Mouse (Mus musculus) cerebellum, postnatal 4 days (tissue): ENCODE data around the gene Cadm3.

Source experiments
- DNase-seq, 2 experiments: peaks; one replicate each; pipeline ENCODE4 v3.0.0; 2022; ENCODE audit warnings: low spot score in 2 of 2, mixed read lengths in 1 of 2

Gene Cadm3

DNA sequence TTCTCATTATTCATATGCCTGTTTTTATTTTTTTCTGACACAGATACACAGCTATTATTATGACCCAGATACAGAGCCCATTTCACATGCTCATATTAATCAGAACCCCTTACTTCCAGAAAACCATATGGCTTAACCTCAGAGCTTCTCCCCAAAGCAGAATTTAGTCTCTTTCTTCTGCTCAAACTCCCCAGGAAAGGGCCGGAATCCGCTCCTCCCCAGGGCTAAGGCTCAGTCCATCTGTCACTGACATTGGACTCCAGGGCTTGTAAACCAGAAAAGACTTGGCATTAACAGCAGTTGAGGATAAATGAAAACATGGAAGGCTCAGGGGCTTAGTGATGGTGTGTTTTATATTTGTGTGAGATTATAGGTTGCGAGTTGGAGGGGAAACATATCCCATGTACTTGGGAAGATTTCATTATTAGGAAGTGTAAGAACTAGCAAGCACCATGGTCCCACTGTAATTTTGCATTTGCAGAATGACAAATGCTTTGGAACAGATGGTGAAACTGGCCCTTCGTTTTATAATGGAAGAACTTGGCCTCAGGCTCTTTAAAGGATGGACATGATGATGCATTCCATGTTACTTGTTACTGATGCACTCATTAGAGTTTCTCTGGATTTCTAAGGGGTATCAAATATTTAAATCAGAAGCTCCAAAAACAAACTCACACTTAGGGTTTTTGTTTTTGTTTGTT, 7.8 kb downstream of the Cadm3 start:
- DNase-seq, result peak in 1 of 2 experiments; percentile 45

DNA sequence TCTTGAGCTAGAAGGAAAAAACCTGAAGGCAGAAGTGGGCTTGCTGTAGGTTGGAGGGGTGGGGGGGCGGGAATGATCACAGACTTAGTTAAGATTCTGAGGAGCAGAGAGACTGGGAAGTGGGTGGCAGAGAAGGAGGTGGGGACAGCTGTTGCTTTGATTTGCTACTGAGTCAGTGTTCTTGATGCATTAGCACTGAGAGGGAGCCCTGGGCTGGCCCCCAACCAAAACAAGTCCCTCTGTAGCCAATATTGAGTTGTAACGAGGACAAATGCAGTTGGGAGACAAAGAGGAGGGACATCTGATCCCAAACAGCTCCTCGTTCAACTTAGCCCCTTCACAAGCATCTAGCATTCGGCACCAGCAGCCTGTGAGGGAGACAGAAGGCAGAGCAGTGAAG, 9.7 kb downstream of the Cadm3 start:
- no peak for DNase-seq

DNA sequence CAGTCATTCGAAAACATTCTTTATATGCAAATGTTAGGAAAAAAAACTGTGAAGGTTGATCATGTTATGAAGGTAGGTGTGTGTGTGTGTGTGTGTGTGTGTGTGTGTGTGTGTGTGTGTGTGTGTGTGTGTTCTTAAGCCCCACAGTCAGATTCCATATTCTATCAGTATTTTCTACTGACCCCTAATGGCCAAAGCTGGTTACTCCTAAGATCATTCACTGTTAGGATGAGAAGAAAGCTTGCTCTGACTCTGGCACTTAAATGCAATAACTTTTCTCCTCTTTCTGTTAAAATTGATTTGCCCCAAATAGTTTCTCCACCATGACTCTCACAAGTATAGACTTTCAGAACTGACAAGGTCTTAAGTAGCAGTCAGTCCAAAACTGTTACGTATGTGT, 10.8 kb downstream of the Cadm3 start:
- no peak for DNase-seq

DNA sequence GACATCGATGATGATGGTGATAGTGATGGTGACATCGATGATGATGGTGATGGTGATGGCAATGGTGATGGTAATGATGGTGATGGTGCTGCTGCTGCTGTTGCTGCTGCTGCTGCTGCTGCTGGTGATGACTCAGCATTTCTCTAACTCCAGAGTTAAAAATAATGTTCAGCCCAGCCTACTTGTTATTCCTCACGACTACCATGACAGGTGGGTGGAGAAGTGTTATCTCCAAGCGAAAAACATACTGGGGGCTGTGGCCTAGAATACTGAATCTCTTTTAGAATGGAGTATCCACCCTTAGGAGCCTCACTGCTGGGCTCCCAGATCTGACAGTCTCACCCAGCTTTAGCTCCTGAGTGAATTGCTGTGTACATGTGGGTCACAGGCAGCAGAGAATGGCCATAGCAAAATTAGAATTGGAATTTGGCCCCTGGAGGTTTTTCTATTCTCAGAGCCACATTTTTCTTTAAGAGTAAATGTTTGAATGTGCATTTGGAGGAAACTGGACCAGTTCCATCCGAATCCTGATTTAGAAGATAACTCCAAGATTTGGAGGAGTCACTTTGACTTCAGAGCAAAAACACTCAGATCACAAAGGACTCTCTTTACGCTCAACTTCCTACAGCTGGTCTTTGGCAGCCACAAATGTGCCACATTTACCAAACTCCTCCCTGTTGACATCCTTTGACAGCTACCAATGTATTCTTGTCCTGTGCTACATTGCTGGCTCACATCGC, 12.2 kb downstream of the Cadm3 start:
- DNase-seq, result no peak

DNA sequence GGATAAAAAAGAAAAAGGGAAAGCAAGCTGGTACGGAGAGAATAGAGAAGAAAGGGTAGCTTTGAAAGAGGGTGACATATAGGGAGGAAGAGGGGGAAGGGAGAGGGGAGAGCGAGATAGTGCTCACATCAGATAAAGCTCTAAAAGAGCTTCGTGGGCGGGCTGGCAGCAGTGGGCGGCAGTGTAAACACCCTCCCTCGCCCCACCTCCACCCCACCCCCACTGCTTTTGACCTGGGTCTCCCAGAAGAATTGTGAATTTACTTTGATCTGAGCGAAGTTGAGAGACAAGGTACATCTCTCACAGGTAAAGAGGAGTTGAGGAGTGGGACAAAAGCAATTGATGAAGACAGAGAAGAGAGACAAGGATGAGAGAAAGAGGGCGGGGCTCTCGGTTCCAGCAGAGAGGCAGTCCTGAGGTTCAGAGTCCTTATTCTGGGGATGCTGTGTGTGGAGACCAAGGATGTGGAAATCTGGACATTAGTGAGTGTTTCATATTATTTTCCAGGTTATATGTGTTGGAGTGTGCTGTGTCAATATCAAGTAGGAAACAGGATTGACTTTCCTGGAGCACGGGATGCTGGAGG, 17.0 kb downstream of the Cadm3 start, which contains the start of gene Aim2:
Gene Aim2 (plus strand): TSS at position 508 of the 586 bp plus-strand sequence.
- DNase-seq, result no peak

DNA sequence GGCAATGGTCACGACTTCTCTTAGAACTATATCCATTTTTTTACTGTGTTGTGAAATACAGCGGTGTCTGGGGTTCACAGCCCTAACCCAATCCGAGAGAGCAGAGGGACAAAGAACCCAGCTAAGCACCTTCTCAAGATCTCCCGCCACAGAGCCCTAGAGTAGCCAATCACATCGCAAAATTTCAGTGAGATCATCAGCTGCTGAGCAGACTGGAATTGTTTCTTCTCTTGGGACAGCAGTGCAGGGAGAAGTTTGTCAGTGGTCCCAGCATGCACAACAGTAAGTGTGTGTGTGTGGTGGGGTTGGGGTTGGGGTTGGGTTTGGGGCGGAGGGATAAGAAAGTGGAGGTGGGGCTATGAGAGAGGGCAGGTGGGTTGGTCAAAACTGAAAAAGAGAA, 17.5 kb downstream of the Cadm3 start:
- peak in 1 of 2 experiments; percentile 52 for DNase-seq

DNA sequence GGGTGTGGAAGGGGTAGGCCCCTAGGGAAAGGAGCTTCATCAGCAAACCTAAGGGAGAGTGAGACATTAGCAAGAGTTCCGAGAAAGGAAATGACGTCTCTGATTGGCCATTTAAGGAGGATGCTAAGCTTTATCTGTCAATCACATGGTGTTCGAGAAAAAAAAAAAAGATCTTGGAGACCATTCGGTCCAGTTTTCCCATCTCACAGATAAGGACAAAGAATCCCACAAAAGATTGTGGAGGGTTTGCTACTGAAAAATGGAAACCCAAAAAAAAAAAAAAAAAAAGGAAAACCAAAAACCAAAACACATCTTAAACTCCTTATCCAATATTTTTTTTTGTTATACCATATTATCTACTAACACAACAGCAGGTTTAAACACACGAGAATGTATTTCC, 18.3 kb downstream of the Cadm3 start:
- DNase-seq, result no peak

DNA sequence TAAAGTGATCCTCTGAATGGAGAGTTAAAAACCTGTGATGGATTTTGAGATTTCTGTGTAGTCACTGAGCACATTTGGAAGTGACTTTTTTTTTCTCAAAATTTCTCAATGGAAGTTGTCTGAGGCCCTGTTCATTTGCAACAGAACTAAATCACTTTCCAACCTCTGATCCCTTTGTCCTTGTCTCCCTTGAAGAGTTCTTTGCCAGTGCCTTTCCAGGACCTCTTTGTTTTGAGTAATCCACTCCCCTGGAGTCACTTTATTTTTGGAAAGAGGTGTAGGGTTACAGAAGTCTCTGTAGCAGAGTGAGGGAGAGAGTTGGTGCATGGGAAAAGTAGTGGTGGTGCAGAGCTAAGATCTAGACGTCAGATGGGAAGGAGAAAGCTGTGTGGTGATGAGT, 19.0 kb downstream of the Cadm3 start:
- no peak for DNase-seq

DNA sequence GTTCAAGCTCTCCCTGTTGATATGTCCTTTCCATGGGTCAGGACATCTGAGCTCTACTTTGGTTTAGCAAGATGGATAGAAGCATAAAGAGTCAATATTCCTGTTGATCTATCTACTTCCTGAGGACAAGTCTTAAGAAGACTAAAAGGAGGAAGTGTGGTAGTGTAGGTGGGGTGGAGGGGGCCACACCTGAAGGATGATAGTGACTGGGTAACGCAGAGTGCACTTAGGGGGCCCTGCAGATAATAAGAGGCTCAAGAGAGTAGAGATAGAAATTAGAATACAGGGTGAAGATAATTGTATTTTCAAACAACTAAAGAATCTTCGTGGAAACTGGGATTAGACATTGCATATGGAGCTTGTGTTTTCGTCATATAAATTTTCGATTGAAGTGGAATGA, 22.4 kb downstream of the Cadm3 start:
- no peak for DNase-seq

DNA sequence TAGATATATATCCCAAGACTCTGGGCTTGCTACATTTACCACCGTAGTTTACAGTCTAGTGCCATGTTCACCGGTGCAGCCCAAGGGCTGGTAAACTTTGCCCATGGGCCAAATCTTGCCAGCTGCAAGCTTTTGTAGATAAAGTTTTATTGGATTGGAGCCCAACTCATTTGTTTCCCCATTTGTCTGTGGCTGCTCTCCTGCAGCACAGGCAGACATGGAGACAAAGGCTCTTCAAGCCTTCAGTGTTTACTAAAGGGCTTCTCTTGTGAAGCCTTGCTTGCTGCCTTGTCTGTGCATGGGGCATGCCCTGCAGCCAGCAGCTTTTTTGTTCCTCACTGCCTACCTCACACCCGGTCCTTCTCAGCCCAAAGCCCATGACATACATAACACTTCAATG, 23.6 kb downstream of the Cadm3 start:
- DNase-seq, result no peak

DNA sequence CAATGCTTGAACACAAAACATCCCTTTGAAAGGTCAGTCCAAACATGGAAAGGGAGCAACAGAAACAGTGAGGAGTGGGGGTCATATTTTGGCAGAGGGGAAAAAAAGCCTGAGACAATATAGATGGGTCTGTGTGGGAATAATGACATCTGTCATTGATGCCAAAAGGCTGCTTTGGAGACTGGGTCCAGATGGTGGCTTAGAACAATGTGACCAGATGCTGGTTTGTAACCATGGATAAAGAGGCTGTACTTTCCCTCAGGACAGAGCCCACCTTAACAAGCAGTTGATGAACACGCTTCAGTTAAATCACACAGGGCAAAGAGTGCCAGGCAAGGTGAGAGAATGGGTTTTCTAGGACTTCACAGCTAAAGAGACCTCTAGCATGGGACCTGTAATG, 25.1 kb downstream of the Cadm3 start:
- no peak for DNase-seq

DNA sequence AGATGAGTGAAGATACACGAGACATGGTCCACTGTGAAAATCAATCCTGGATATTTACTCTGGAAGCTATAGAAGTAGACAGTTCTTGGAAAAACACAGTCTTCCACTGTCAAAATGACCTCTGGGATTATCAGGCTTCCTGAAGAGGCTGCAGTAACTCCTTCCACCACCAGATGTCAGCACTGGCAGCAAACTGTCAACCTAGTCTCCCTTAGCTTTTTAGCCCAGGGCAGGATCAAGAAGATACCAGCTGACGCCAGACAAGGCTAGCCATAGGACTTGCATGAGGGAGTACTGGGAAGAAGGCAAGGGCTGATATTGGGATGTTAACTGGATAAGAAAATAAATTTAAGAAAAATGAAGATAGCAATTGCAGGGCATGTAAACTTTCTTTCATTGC, 28.0 kb downstream of the Cadm3 start:
- peak in 1 of 2 experiments; percentile 79 for DNase-seq

DNA sequence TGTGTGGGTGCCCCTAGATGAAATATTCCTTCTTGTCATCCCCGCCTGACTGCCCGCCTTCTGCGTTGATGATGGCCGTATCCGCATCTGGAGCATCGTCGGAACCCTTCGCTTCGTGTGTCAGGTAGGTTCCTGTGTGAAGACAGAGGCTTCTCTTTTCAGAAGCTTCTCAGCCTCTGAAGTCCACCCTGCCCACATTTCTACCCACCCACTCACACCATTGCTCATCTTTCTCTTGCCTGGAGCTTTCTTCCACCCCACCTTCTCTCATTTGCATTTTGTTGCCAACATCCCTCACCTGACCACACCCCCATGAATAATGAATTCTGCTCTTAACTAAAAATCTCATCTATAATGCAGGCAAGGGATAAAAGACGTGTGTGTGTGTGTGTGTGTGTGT, 30.5 kb downstream of the Cadm3 start:
- DNase-seq, result no peak

DNA sequence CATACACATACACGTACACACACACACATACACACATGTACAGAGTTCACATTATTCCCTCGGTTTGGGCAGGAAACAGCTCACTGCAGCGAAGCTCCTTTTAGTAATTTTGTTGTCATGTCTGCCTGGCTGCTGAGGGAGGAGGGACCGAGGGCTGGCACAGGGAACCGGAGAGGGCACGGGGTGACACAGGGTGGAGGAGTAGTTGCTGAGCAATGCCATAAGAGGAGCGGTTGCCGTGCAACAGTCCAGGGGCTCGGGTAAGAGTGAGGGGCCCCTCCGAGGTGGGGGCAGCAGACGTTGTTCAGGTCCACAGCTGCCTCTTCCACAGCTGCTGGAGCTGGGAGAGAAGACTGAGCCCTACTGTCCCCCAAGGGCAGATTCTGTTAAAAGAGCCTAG, 31.6 kb downstream of the Cadm3 start:
- no peak for DNase-seq

DNA sequence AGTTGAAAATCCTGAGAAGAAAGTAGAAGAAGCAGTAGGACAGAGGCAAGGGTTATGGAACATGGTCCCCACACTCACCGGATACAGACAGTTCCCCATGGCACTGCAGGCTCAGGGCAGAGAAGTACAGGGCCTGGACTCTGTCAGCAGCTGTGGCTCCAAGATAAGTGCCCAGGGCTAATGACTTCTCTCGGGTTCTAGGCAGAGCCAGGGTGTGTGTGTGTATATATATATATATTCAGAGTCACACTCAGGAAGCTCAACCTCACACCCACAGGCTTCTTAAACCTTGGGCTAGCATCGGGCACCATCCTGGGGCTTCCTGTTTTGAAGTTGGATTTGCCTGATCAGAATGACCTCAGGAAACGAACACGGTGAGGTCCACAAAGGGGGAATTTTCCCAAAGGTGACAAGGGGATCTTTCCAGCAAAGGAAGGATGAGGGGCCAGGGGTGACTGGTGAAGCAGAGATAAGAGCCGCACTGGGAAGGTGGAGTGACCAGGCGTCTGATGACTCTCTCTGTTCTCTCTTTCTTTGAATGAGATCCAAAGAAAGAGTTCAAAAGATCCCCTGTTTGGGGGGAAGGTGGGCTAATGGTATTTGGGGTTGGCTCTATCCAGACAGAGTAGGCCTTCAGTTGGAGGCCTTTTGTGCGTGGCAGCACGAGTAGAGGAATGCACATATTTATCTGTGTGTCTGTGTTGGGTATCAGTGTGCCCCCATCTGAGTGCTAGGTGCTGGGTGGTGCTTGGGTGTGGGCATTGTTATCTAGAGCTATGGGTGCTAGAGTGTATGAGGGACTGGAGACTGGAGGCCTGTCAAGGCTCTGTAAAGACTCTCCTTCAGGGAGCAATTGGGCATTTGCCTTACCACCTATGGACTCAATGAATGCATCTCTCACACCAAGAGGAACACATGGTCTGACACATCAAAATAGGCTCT, 33.9 kb downstream of the Cadm3 start, which contains the start of gene Ackr1:
Gene Ackr1 (minus strand): TSS at position 439 of the 942 bp plus-strand sequence.
- no peak for DNase-seq

DNA sequence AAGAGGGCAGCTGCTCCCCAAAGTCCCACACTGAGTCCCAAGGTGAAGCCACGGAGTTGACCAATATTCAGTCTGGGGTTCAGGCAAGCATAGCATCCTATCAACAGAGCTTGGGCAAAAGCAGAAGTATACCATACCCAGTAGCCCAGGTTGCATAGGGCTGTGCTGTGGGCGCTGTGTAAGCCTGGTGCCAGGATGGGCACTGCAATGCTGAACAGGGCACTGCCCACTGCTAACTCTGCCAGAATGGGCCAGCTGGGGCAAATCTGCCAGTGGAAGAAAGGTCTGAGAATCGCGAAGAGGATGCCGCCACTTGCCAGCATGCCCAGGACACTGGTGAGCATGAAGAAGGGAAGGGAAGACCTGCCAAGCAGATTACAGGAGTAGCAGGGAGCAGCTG, 35.1 kb downstream of the Cadm3 start:
- peak in 1 of 2 experiments; percentile 42 for DNase-seq

DNA sequence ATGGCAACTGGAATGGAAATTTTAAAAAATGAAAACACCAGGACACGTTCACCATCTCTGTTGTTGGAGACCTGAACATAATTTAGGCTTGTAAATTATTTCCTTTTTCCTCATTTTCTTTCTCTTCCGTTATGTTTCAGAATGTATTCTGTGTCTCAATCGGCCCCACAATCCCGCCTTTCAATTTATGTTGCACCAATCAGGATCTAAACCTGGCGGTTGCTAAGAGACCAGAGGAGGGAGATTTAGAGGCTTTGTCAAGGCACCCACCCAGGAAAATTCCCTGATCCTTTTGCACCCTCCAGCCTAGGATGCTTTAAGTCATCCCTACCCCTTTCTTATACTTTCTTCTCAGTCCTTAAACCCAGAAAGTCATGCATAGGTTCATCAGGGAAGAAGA, 37.8 kb downstream of the Cadm3 start:
- no peak for DNase-seq

DNA sequence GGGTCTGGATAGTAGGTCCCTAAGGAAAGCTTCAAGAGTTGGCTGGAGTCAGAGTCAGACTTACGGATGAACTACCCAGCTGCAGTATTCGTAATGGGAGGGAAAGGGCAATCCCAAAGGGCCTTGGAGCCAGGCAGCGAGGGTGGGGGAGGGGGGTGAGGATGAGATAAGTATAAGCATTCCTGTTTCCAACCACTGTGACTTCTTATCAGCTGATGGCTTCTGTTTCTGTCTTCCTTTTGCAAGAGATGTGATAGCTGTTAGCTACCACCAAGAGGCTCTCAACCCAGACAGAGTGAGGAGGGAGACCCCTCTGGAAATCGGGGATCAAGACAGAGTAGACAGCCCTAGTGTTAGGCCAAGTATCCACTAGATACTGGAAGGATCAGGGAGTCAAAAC, 38.3 kb downstream of the Cadm3 start:
- no peak for DNase-seq

DNA sequence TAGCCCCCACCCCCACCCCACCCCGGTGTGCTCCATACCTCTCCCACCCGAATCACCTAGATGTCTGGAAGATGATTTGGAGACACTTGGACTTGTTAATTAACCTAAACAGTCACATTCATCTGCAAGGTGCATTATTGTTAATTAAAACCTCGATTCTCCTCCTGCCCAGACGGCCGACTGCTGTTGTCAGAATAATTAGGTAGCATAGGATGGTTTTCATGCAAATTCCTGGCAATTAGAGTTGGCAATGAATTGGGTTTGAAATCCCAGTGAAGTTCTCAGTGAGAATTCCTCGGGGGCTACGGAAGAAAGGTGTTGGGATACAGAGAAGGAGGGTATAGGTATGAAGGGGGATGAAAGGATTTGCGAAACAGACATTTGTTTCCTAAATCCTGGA, 39.0 kb downstream of the Cadm3 start:
- no peak for DNase-seq

DNA sequence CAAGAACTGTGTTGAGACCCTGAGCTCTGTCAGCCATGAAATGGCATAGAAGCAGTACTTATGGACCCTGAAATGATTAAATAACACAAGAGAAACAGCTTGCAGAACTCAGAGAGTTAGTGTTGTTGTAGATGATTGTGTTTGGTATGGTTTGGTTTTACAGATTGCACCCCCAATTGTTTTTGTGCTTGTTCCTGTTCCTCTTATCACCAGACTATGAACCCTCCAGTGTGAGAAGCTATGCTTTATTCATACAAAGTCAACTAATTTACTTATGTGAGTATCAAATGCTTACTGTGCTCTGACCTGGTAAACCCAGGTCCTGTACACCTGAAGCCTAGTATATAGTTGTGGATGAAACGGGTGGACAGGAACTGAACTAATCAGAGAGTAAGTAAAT, 40.9 kb downstream of the Cadm3 start:
- DNase-seq, result no peak

DNA sequence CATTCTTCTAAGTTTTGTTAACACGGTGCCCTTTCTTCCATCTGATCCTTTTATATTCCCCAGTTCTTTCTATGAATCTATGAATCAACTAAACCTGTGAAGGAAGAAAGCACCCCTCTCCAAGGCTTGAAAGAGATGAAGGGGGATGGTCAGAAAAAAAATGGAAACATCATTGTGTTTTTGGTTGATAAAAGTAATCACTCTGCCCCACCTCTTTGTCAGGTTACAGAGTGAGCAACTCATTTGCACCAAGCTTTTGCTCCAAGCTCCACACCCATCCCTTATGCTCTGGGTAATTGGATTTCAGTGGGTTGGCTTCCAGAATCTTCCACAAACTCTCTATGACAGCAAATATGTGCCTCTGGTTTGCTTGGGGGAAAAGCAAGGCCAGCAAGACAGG, 42.1 kb downstream of the Cadm3 start:
- no peak for DNase-seq

DNA sequence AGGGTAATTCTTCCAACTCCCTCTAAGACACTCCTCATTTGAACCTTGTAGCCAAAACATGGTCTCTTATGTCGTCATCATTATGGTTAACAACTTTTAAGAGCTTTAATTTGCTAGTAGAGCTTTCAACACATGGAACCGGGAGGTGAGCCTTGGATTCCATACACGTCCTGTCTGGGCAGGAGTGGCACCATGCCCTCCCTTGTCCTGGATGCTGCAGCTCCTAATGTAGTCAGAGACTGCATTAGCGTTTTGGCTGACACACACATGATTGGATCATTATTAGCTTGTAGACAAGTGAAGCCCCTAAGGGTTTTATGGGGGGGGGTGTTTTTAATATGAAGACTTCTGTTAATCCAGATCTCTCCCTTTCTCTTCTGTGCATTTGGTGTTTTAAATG, 42.5 kb downstream of the Cadm3 start:
- no peak for DNase-seq
